Mouse (Mus musculus): ENCODE data around the gene Olfr1371. TPM values are rescaled to one million over a fixed set of nuclear protein-coding genes. Genes with fewer than 3 reads are reported as not detected.

The Olfr1371 gene
- total and polyA plus RNA-seq, 3 experiments = not detected

DNA sequence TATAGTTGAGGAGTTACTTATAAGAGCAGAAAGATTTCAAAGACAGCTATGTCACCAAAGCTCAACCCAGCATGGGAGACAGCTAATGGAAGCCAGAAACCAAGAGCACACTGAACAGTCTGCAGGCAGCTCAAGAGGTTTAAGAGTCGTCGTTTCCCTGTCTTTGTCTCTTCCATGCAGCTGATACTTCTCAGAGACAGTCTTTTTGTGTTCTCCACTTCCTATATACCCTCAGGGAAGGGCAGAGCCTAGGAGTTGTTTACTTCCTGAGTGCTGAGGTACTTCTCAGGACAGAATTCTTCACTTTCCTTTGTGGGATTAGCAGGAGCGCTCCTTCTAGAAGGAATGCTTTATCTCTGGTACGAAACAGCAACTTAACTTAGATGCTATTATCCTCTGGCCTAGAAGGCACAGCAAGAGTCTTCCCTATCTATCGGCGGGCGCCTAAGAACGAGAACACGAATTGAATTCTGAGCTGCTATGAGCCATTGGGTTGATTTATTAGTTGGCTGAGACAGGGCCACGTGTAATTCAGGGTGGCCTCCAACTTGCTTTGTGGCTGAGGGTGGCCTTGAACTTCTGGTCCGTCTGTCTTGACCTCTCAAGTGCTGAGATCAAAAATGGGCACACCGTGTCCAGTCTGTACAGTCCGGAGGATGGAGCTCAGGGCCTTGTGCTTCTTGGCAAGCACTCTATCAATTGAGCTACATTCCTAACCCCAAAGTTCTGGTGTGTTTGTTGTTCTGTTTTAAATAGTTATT, 13.9 kb upstream of the Olfr1371 start:
- TF ChIP-seq BHLHE40 (IDR thresholded peaks at IDR 0.05; ENCODE audit: low read depth, low read length) = no peak
- no peak for TF ChIP-seq RAD21 (IDR thresholded peaks at IDR 0.05; ENCODE audit: low read depth, low read length)
- TF ChIP-seq EP300 (IDR thresholded peaks at IDR 0.05; ENCODE audit: low read length) = no peak
- TF ChIP-seq SIN3A (IDR thresholded peaks at IDR 0.05; ENCODE audit: low read length) = no peak
- TF ChIP-seq NELFE (IDR thresholded peaks at IDR 0.05; ENCODE audit: low read depth, low read length) = no peak
- no peak for TF ChIP-seq UBTF (IDR thresholded peaks at IDR 0.05; ENCODE audit: low read depth, low read length)
- TF ChIP-seq TBP (conservative IDR thresholded peaks at IDR 0.05; ENCODE audit: low read depth, low read length) = no peak
- dilution Hi-C loops (cut with MboI; ENCODE audit: extremely low pct_ligation_motif_present, extremely low pct_unique_long_range_greater_than_20kb, low sequenced_read_pairs) (no loop called here), in situ Hi-C loops (cut with MboI; ENCODE audit: low pct_ligation_motif_present, low pct_unique_long_range_greater_than_20kb, low sequenced_read_pairs) (loop anchor here (10.0 kb wide), 2 partner anchors 83 to 173 kb away; partner anchors contain the start of gene Olfr1373)
- no peak overlapping the region for H3K4me3 ChIP-seq (replicated peaks in 1 of 3; ENCODE audit: low read depth in 2 of 3, low read length in 2 of 3, poor library complexity in 1 of 3)
- DNase-seq (ENCODE audit: extremely low read depth) = no peak
- H3K9ac ChIP-seq (ENCODE audit: insufficient read depth, low read depth) = no peak overlapping the region
- no peaks in the 10 kb centered on the region for H3K36me3 ChIP-seq (replicated peaks in 1 of 2; ENCODE audit: control insufficient read depth in 1 of 2, insufficient read depth in 1 of 2, low read length in 1 of 2)
- H3K27ac ChIP-seq (ENCODE audit: insufficient read depth, low read depth) = no peak overlapping the region
- peaks cover 0 to 17% of the 10 kb centered on the region in 2 experiments; a peak in 2 of 4 replicates for H3K4me1 ChIP-seq (ENCODE audit: control insufficient read depth in 1 of 2, insufficient read depth in 2 of 2)
- no peaks in the 10 kb centered on the region for H3K9me3 ChIP-seq (replicated peaks; ENCODE audit: low read length)
- H3K27me3 ChIP-seq (replicated peaks) = peaks cover 15% of the 10 kb centered on the region
- H3K4me2 ChIP-seq (ENCODE audit: insufficient read depth, low read depth, poor library complexity, severe bottlenecking) = no peak overlapping the region
- peaks cover 8% of the 10 kb centered on the region for H3K79me2 ChIP-seq (replicated peaks; ENCODE audit: control insufficient read depth, extremely low read depth, insufficient read depth, poor library complexity, severe bottlenecking)

GRCm38 (mm10) chr11:52227053-52227452, 13.3 kb upstream of the Olfr1371 start:
- Histone ChIP-seq H3K4me1 (ENCODE audit: control insufficient read depth in 1 of 2, insufficient read depth in 2 of 2) (peaks cover 0 to 17% of the 10 kb centered on the region in 2 experiments; a peak in 2 of 4 replicates), H3K27me3 (replicated peaks) (peaks cover 15% of the 10 kb centered on the region), H3K4me2 (ENCODE audit: insufficient read depth, low read depth, poor library complexity, severe bottlenecking) (no peak overlapping the region), H3K4me3 (replicated peaks in 1 of 3; ENCODE audit: low read depth in 2 of 3, low read length in 2 of 3, poor library complexity in 1 of 3) (no peak overlapping the region), H3K36me3 (replicated peaks in 1 of 2; ENCODE audit: control insufficient read depth in 1 of 2, insufficient read depth in 1 of 2, low read length in 1 of 2) (no peaks in the 10 kb centered on the region), H3K9ac (ENCODE audit: insufficient read depth, low read depth) (no peak overlapping the region), H3K27ac (ENCODE audit: insufficient read depth, low read depth) (no peak overlapping the region), H3K79me2 (replicated peaks; ENCODE audit: control insufficient read depth, extremely low read depth, insufficient read depth, poor library complexity, severe bottlenecking) (peaks cover 2% of the 10 kb centered on the region), H3K9me3 (replicated peaks; ENCODE audit: low read length) (no peaks in the 10 kb centered on the region)
- dilution Hi-C loops (cut with MboI; ENCODE audit: extremely low pct_ligation_motif_present, extremely low pct_unique_long_range_greater_than_20kb, low sequenced_read_pairs) = no loop called here
- in situ Hi-C loops (cut with MboI; ENCODE audit: low pct_ligation_motif_present, low pct_unique_long_range_greater_than_20kb, low sequenced_read_pairs) = loop anchor here (10.0 kb wide), 2 partner anchors 82 to 172 kb away; partner anchors contain the start of gene Olfr1373
- TF ChIP-seq USF1 (IDR thresholded peaks at IDR 0.05; ENCODE audit: low read depth, low read length) (no peak), JUN (IDR thresholded peaks at IDR 0.05; ENCODE audit: insufficient read depth, low read depth, low read length) (no peak), GABPA (IDR thresholded peaks at IDR 0.05; ENCODE audit: insufficient replicate concordance, low read depth, low read length) (no peak), JUND (conservative IDR thresholded peaks at IDR 0.05; ENCODE audit: low read depth, low read length) (no peak), UBTF (IDR thresholded peaks at IDR 0.05; ENCODE audit: low read depth, low read length) (no peak), MAZ (IDR thresholded peaks at IDR 0.05; ENCODE audit: low read depth, low read length) (no peak), USF2 (conservative IDR thresholded peaks at IDR 0.05; ENCODE audit: low read depth, low read length) (no peak), MAX (IDR thresholded peaks at IDR 0.05; ENCODE audit: low read length) (no peak), ZKSCAN1 (IDR thresholded peaks at IDR 0.05; ENCODE audit: borderline replicate concordance, low read depth, low read length) (no peak), ZMIZ1 (IDR thresholded peaks at IDR 0.05; ENCODE audit: low read depth, low read length) (no peak), TCF12 (IDR thresholded peaks at IDR 0.05; ENCODE audit: low read depth, low read length) (no peak), IRF4 (IDR thresholded peaks at IDR 0.05; ENCODE audit: low read depth, low read length) (no peak), POLR2A (IDR thresholded peaks at IDR 0.05; ENCODE audit: low read depth, low read length) (no peak), EP300 (IDR thresholded peaks at IDR 0.05; ENCODE audit: low read length) (no peak), NRF1 (IDR thresholded peaks at IDR 0.05; ENCODE audit: low read depth, low read length) (no peak), SIN3A (IDR thresholded peaks at IDR 0.05; ENCODE audit: low read length) (no peak)
- DNase-seq (ENCODE audit: extremely low read depth) = no peak
